Mouse (Mus musculus): ENCODE results near the gene Ugt2b38. TPM values are rescaled to one million over a fixed set of nuclear protein-coding genes. Genes with fewer than 3 reads are reported as not detected.
"Not testable (repeated sequence)": the region's sequence is repeated elsewhere in the genome, so short reads cannot be mapped to it uniquely, and the experiment has no call there.

Ugt2b38 gene
- total RNA-seq (2014; rRNA removed; ENCODE audit: low replicate concordance), result not detected in 2 replicates
- polyA plus RNA-seq (2015; fragmentation: Nextera tagmentation; extraction: Ambion mirVana), result not detected in 2 replicates

DNA sequence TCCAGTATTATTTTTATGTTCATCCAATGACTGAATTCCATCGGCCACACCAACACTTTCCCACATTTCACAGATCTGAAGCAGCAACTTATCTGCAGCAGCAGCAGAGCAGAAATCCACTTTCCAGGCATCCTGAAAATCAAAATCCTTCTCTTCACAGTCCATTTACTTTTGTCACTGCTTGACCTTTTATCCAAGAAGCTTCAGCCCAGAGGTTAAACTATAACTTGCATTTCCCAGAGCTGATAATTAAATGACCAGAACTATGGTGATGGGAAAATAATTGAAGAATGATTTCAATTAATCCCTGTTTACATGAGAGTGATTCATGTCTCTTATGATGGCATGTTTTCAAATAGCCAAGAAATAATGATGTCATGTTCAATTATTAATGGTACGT, at the start of gene Ugt2b38:
Ugt2b38 (minus strand) TSS at position 163 of the 400 bp plus-strand sequence.
- H3K9ac ChIP-seq (replicated peaks; ENCODE audit: low read depth, low read length); ATAC-seq (ENCODE audit: insufficient read depth, low read depth); H3K4me2 ChIP-seq (ENCODE audit: low read depth, low read length); DNase-seq (ENCODE audit: low spot score); H3K27me3 ChIP-seq (ENCODE audit: control insufficient read depth, insufficient read depth, low read length); H3K4me3 ChIP-seq (ENCODE audit: low read depth, low read length); H3K27ac ChIP-seq (ENCODE audit: low read depth); H3K9me3 ChIP-seq (replicated peaks; ENCODE audit: control insufficient read depth, low read length); H3K4me1 ChIP-seq (ENCODE audit: control insufficient read depth, insufficient read depth); H3K36me3 ChIP-seq (replicated peaks; ENCODE audit: control insufficient read depth, insufficient read depth, low read length): not testable (repeated sequence)
- 94% methylated on average over 1 of the region's 2 CpGs for whole genome bisulfite sequencing

GRCm38 (mm10) chr5:87458810-87459209, 34.8 kb upstream of the Ugt2b38 start:
- Histone ChIP-seq H3K27me3 (ENCODE audit: control insufficient read depth, insufficient read depth, low read length) (no peaks in the 10 kb centered on the region), H3K27ac (ENCODE audit: low read depth) (no peak overlapping the region), H3K4me3 (ENCODE audit: low read depth, low read length) (no peak overlapping the region), H3K9ac (replicated peaks; ENCODE audit: low read depth, low read length) (no peak overlapping the region), H3K9me3 (replicated peaks; ENCODE audit: control insufficient read depth, low read length) (no peaks in the 10 kb centered on the region), H3K4me2 (ENCODE audit: low read depth, low read length) (no peak overlapping the region), H3K4me1 (ENCODE audit: control insufficient read depth, insufficient read depth) (no peaks in the 10 kb centered on the region), H3K36me3 (replicated peaks; ENCODE audit: control insufficient read depth, insufficient read depth, low read length) (no peaks in the 10 kb centered on the region)
- no peak for ATAC-seq (ENCODE audit: insufficient read depth, low read depth)
- TF ChIP-seq EP300 (IDR thresholded peaks at IDR 0.05; ENCODE audit: low read depth) (no peak), CTCF (IDR thresholded peaks at IDR 0.05; ENCODE audit: low read depth) (no peak)
- WGBS, result 57% methylated on average over 1 of the region's 1 CpGs
- no peak for DNase-seq (ENCODE audit: low spot score)

DNA sequence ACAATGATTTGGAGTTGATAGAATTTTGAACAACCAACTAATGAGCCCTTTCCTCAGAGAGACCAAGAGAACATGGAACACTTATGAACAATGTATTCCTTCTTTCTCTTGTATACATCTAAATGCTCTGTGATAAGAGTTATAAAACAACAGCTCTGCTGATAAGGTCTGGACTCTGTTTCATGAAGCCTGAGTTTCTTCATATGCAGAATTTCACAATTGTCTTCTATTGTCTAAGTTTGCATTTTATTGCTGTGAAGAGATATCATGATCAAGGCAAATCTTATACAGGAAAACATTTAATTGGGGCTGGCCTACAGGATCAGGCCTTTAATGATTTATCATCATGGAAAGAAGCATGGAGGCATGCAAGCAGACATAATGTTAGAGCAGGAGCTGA, 33.7 kb upstream of the Ugt2b38 start:
- TF ChIP-seq EP300 (IDR thresholded peaks at IDR 0.05; ENCODE audit: low read depth) (no peak), CTCF (IDR thresholded peaks at IDR 0.05; ENCODE audit: low read depth) (no peak)
- ATAC-seq (ENCODE audit: insufficient read depth, low read depth) (no peak), DNase-seq (ENCODE audit: low spot score) (no peak)
- Histone ChIP-seq H3K4me3 (ENCODE audit: low read depth, low read length) (no peak overlapping the region), H3K9ac (replicated peaks; ENCODE audit: low read depth, low read length) (no peak overlapping the region), H3K4me1 (ENCODE audit: control insufficient read depth, insufficient read depth) (no peaks in the 10 kb centered on the region), H3K27me3 (ENCODE audit: control insufficient read depth, insufficient read depth, low read length) (no peaks in the 10 kb centered on the region), H3K9me3 (replicated peaks; ENCODE audit: control insufficient read depth, low read length) (no peaks in the 10 kb centered on the region), H3K36me3 (replicated peaks; ENCODE audit: control insufficient read depth, insufficient read depth, low read length) (no peaks in the 10 kb centered on the region), H3K4me2 (ENCODE audit: low read depth, low read length) (no peak overlapping the region), H3K27ac (ENCODE audit: low read depth) (no peak overlapping the region)

GRCm38 (mm10) chr5:87456216-87456850, 32.3 kb upstream of the Ugt2b38 start:
- DNase-seq (ENCODE audit: low spot score) (no peak), ATAC-seq (ENCODE audit: insufficient read depth, low read depth) (no peak)
- Histone ChIP-seq H3K27ac (ENCODE audit: low read depth) (no peak overlapping the region), H3K36me3 (replicated peaks; ENCODE audit: control insufficient read depth, insufficient read depth, low read length) (no peaks in the 10 kb centered on the region), H3K9ac (replicated peaks; ENCODE audit: low read depth, low read length) (no peak overlapping the region), H3K4me3 (ENCODE audit: low read depth, low read length) (no peak overlapping the region), H3K4me1 (ENCODE audit: control insufficient read depth, insufficient read depth) (no peaks in the 10 kb centered on the region), H3K4me2 (ENCODE audit: low read depth, low read length) (no peak overlapping the region), H3K27me3 (ENCODE audit: control insufficient read depth, insufficient read depth, low read length) (no peaks in the 10 kb centered on the region), H3K9me3 (replicated peaks; ENCODE audit: control insufficient read depth, low read length) (no peaks in the 10 kb centered on the region)
- TF ChIP-seq CTCF (IDR thresholded peaks at IDR 0.05; ENCODE audit: low read depth) (no peak), EP300 (IDR thresholded peaks at IDR 0.05; ENCODE audit: low read depth) (no peak)
- WGBS, result 69% methylated on average over 3 of the region's 3 CpGs

DNA sequence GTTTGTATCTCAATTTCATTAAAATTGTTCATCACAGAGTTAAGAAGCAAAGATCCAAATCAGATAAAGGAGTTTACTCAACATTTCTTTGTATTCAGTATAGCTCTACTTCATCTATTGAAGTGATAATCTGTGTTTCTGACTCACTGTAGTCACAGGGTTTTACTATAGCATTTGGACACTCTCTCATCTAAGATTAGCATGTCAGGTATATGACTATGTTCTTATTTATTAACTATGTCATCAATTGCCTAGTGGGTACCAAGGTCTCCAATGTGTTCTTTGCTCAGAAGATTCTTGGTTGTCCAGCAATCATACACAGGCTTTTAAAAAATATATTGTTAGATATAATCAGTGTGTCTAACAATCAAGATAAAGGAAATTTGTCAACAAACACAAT, 31.5 kb upstream of the Ugt2b38 start:
- ATAC-seq (ENCODE audit: insufficient read depth, low read depth) (no peak), DNase-seq (ENCODE audit: low spot score) (no peak)
- Histone ChIP-seq H3K4me2 (ENCODE audit: low read depth, low read length) (no peak overlapping the region), H3K36me3 (replicated peaks; ENCODE audit: control insufficient read depth, insufficient read depth, low read length) (no peaks in the 10 kb centered on the region), H3K9ac (replicated peaks; ENCODE audit: low read depth, low read length) (no peak overlapping the region), H3K27ac (ENCODE audit: low read depth) (no peak overlapping the region), H3K4me3 (ENCODE audit: low read depth, low read length) (no peak overlapping the region), H3K4me1 (ENCODE audit: control insufficient read depth, insufficient read depth) (no peaks in the 10 kb centered on the region), H3K9me3 (replicated peaks; ENCODE audit: control insufficient read depth, low read length) (no peaks in the 10 kb centered on the region), H3K27me3 (ENCODE audit: control insufficient read depth, insufficient read depth, low read length) (no peaks in the 10 kb centered on the region)
- no peak for TF ChIP-seq EP300 (IDR thresholded peaks at IDR 0.05; ENCODE audit: low read depth)
- TF ChIP-seq CTCF (IDR thresholded peaks at IDR 0.05; ENCODE audit: low read depth), result no peak

DNA sequence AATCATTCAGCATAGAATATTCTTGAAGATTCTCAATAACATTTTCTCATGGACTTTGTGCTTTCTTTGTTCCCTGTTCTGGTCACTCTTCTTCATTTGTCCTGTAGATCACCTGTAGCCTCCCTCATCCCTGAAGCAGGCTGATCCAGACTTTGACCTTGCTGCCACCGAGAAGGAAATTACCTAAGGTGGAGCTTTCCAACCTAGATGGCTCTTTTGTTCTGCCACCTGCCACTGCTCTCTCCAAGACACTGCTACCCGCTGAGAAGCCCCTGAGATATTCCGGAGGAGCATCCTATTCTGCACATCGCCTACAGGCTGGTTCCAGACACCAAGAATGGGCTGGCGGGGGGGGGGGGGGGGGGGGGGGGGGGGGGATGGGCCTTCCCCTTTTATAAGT, 28.5 kb upstream of the Ugt2b38 start:
- not testable (repeated sequence) for H3K4me1 ChIP-seq (ENCODE audit: control insufficient read depth, insufficient read depth); H3K9me3 ChIP-seq (replicated peaks; ENCODE audit: control insufficient read depth, low read length); H3K27me3 ChIP-seq (ENCODE audit: control insufficient read depth, insufficient read depth, low read length); H3K9ac ChIP-seq (replicated peaks; ENCODE audit: low read depth, low read length); H3K36me3 ChIP-seq (replicated peaks; ENCODE audit: control insufficient read depth, insufficient read depth, low read length); H3K27ac ChIP-seq (ENCODE audit: low read depth); ATAC-seq (ENCODE audit: insufficient read depth, low read depth); H3K4me3 ChIP-seq (ENCODE audit: low read depth, low read length); DNase-seq (ENCODE audit: low spot score); H3K4me2 ChIP-seq (ENCODE audit: low read depth, low read length)
- 76% methylated on average over 4 of the region's 5 CpGs for WGBS

All from heart, postnatal 0 days (tissue).